Mouse (Mus musculus) hematopoietic stem cell, adult 5-6 weeks (primary cell): ENCODE measurements around the gene Ang2. TPM values are rescaled to one million over a fixed set of nuclear protein-coding genes. Genes with fewer than 3 reads are reported as not detected.
"Not testable (repeated sequence)": the region's sequence is repeated elsewhere in the genome, so short reads cannot be mapped to it uniquely, and the experiment has no call there.

ENCODE experiments used
- ATAC-seq, 2 experiments: fragments of 125-278 bp in 1 of 2; replicated peaks in 1 of 2; 2 replicates each; pipeline ENCODE4 v1.8.0; 2016 to 2017; ENCODE audit warnings: inconsistent platforms in 2 of 2, mild to moderate bottlenecking in 2 of 2, moderate number of reproducible peaks in 2 of 2, low read depth in 1 of 2, moderate TSS enrichment in 1 of 2; ENCODE audit not compliant: low FRiP score in 2 of 2, poor library complexity in 2 of 2, severe bottlenecking in 2 of 2, insufficient read depth in 1 of 2, low TSS enrichment in 1 of 2
- total RNA-seq: library from RNA; stranded (forward); fragments of 172-1452, 232-1000 nt; gene quantifications from 2 replicates; pipeline ENCODE4 v1.2.3, GENCODE M21; 2017

Ang2 gene
- total RNA-seq = not detected in 2 replicates

GRCm38 (mm10) chr14:51199098-51200023, at the start of gene Ang2:
TSS of gene Ang2 (minus strand) at chr14:51199148.
- no peak for ATAC-seq

- no peak for ATAC-seq
Measured at GRCm38 (mm10) chr14:51247736-51248135, 48.8 kb upstream of the Ang2 start.

- peak; percentile 69 to 74; a peak in 3 of 4 replicates for ATAC-seq
Measured at GRCm38 (mm10) chr14:51240899-51241298, 42.0 kb upstream of the Ang2 start.

DNA sequence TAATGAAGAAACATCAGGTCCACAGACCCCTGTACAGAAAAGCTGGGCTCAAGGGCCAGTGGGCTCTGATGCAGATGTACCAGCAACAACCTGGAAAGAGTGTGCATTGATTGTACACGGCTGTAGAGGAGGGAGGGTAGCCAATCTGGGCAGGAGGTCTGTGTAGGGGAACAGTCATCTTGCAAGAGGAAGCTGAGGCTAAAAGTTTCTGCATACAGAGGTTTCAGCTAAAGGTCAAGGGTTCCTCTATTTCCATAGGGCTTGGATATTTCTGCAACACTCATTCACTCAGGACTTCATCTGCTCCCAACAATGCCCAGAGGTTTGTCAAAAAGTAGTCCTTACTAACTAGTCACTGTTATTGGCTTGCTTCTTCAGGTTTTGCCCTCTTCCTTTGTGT, 38.5 kb upstream of the Ang2 start:
- peak; percentile 32 to 62; a peak in 2 of 4 replicates for ATAC-seq

DNA sequence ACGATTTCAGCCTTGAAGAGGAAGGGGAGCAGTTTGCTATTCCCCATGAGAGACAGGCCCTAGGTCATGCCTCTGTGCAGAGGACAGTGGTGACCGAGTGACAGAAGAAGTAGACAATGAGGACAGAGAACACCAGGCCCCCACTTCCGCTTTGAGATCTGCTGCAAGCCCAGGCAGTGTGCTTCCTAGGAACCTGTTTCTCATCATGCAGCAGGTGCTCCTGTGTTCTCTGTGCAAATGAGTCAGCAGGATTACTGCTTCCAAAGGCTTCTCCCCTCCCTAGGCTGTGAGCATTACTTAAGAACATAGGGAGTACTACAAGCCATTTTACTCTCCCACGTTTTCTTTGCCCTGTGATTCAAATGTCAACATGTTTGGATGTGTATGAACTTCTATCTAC, 30.7 kb upstream of the Ang2 start:
- ATAC-seq = peak; percentile 37 to 39; a peak in 2 of 4 replicates

GRCm38 (mm10) chr14:51220075-51220474, 21.1 kb upstream of the Ang2 start:
- ATAC-seq = not testable (repeated sequence)

- no peak for ATAC-seq
Measured at GRCm38 (mm10) chr14:51203115-51203514, 4.2 kb upstream of the Ang2 start, which contains the start of gene Ear14. TSS of gene Ear14 (plus strand) at chr14:51203391.

DNA sequence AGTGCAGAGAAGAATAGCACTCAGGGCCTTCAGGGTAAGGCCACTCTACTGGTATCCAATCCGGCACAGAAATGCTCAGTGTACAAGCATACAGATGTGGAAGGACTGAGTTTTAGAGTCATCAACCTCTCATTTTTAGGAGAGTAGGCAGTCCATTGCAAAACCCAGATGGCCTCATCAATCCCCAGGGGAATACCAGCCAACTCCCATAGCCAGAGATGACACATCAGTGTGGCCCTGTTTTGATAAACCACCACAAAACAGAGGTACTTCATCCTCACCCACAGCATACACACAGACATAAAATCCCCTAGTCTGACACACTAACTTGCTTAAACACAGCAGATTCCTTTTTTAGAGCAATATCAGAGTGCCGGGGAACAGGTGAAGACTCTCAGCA, 1.5 kb upstream of the Ang2 start:
- no peak for ATAC-seq

- peak; percentile 60 to 78; a peak in 3 of 4 replicates for ATAC-seq
Measured at GRCm38 (mm10) chr14:51200054-51200453, 1.1 kb upstream of the Ang2 start.

GRCm38 (mm10) chr14:51195681-51196080, 3.3 kb downstream of the Ang2 start:
- ATAC-seq = no peak

DNA sequence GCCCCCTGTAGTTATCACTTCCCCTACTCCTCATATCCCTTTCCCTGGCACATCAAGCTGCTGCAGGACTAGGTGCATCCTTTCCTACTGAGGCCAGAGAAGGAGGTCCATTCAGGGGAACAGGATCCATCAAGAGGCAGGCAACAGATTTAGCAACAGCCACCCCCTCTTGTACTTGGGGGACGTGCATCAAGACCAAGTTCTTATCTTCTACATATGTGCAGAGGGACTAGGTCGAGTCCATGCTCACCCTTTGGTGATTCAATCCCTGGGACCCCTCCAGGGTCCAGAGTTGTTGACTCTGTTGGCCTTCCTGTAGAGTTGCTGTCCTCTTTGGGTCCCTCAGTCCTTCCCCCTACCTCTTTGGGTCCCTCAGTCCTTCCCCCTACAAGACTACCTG, 17.9 kb downstream of the Ang2 start:
- not testable (repeated sequence) for ATAC-seq

DNA sequence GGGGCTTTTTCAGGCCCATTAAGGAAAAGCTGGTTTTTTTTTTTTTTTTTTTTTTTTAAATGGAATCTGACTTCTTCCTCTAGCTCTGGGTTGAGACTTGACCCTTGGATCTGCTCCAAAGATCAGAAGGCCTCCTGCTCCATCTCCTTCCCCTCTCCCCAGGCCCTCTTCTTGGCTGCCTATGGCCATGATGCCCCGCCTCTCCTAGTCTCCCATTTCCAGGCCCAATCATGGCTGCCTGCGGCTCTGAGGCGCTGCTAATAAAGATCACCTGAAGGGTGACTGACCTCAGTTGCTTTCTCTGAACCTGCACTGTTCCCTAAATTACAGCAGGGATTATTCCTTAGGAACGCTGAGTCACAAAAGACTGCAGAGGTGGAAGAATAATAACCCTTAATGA, 25.1 kb downstream of the Ang2 start:
- no peak for ATAC-seq

DNA sequence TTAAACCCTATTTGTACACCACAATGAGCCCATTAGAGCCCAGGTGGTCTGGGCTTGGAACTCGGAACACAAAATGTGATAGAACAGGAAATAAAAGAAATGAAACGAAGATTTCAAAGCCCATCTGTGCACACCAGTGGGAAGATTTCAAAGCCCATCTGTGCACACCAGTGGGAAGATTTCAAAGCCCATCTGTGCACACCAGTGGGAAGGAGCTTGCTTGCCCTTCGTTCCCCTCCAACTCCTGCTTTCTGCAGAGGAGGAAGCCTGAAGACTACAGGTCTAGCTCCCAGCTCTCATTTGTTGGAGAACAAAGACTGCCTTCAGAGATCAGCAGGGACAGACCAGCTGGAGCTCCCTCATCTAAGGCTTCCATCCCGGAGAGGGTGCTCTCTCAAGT, 26.0 kb downstream of the Ang2 start:
- not testable (repeated sequence) for ATAC-seq

- ATAC-seq = peak in 1 of 2 experiments; percentile 42; a peak in 2 of 4 replicates
Measured at GRCm38 (mm10) chr14:51172095-51172865, 26.7 kb downstream of the Ang2 start.

DNA sequence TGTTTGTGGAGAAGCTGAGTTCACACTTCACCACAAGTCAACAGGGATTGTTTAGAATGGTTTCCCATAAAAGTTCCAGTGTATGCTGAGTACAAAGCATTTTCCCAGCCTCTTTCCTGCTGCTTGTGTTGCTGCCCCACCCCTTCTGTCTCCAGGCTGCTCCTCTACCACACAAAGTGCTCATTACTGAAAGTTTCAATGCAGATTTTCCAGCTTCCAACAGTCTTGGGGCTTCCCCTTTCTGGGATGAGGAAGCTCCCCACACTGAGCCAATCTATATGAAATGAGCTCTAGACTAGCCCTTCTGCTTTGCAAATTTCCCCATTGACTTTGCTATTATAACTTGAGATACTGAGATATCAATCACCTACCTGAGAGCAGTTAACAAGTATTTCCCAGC, 32.9 kb downstream of the Ang2 start:
- ATAC-seq = no peak; a peak in 1 of 4 replicates

- ATAC-seq = no peak
Measured at GRCm38 (mm10) chr14:51165435-51165834, 33.5 kb downstream of the Ang2 start.

- not testable (repeated sequence) for ATAC-seq
Measured at GRCm38 (mm10) chr14:51163323-51163722, 35.6 kb downstream of the Ang2 start.

- ATAC-seq = not testable (repeated sequence)
Measured at GRCm38 (mm10) chr14:51161976-51162375, 37.0 kb downstream of the Ang2 start, which contains the start of gene Rnase2b. TSS of gene Rnase2b (plus strand) at chr14:51162260.
